Mouse (Mus musculus) limb, embryonic 14.5 days (tissue): Measurements from ENCODE around the gene Plp1. TPM values are rescaled to one million over a fixed set of nuclear protein-coding genes. Genes with fewer than 3 reads are reported as not detected.

Experiments used
- ATAC-seq: fragments of 200-750 bp; cut with Nextera tagmentation; 2 replicates; pipeline ENCODE4 v1.8.0; 2017; ENCODE audit warnings: low read depth, moderate number of reproducible peaks, moderate TSS enrichment; ENCODE audit not compliant: low FRiP score
- DNase-seq: peaks from one replicate; pipeline ENCODE4 v3.0.0-alpha.2; 2015; ENCODE audit warnings: low spot score
- H3K27ac ChIP-seq: fragments of 300-500 bp; sonication (generic); replicated peaks from 2 replicates; pipeline ENCODE4 v1.5.1; 2014; ENCODE audit warnings: low read depth, mild to moderate bottlenecking, low read length, moderate library complexity, mixed read lengths
- H3K27me3 ChIP-seq: fragments of 300-500 bp; sonication (generic); 2 replicates; pipeline ENCODE4 v1.6.1; 2014; ENCODE audit warnings: low read length, mixed read lengths; ENCODE audit not compliant: control insufficient read depth, insufficient read depth
- H3K36me3 ChIP-seq: fragments of 300-500 bp; sonication (generic); 2 replicates; pipeline ENCODE4 v1.6.1; 2014; ENCODE audit warnings: mild to moderate bottlenecking, low read length, moderate library complexity, mixed read lengths; ENCODE audit not compliant: control insufficient read depth, insufficient read depth
- H3K4me1 ChIP-seq: fragments of 300-500 bp; sonication (generic); 2 replicates; pipeline ENCODE4 v1.6.1; 2014; ENCODE audit warnings: antibody characterized with exemption, low read length, mixed read lengths; ENCODE audit not compliant: control insufficient read depth, insufficient read depth
- H3K4me2 ChIP-seq: fragments of 300-500 bp; sonication (generic); replicated peaks from 2 replicates; pipeline ENCODE4 v1.6.1; 2014; ENCODE audit warnings: low read depth, mild to moderate bottlenecking, low read length, moderate library complexity; ENCODE audit not compliant: severe bottlenecking
- H3K4me3 ChIP-seq: fragments of 300-500 bp; sonication (generic); replicated peaks from 2 replicates; pipeline ENCODE4 v1.5.1; 2014; ENCODE audit warnings: low read length
- H3K9ac ChIP-seq: fragments of 300-500 bp; sonication (generic); 2 replicates; pipeline ENCODE4 v1.6.1; 2014; ENCODE audit warnings: mild to moderate bottlenecking, low read depth, low read length, moderate library complexity; ENCODE audit not compliant: severe bottlenecking
- H3K9me3 ChIP-seq: fragments of 300-500 bp; sonication (generic); 2 replicates; pipeline ENCODE4 v1.6.1; 2016; ENCODE audit warnings: low read length; ENCODE audit not compliant: control insufficient read depth
- POLR2A ChIP-seq: fragments of 200-500 bp; IDR thresholded peaks from 2 replicates; pipeline ENCODE4 v1.8.0; 2012; ENCODE audit warnings: inconsistent platforms, mild to moderate bottlenecking, moderate library complexity, borderline replicate concordance; ENCODE audit not compliant: insufficient read depth, insufficient read length; ENCODE audit errors: extremely low read depth
- WGBS: fragments of 180-500 bp; shearing (Covaris S2); extraction: QIAGEN DNeasy Blood & Tissue Kit; methylation state at CpG from one replicate; pipeline ENCODE4 v1.1.7; 2014; 5-methylcytosine and 5-hydroxymethylcytosine counted together
- polyA plus RNA-seq, 2 experiments: library from polyadenylated mRNA; depleted of rRNA in 1 of 2; stranded (reverse) in 1 of 2; unstranded in 1 of 2; fragments of >200 nt; fragmentation: Nextera tagmentation in 1 of 2; extraction: Ambion mirVana in 1 of 2; gene quantifications; 2 replicates each; pipeline versions ENCODE4 v1.2.1 to v1.2.3; 2012 to 2014

Plp1 gene
- polyA plus RNA-seq, 2 experiments = 5.8 to 16.1 TPM

DNA sequence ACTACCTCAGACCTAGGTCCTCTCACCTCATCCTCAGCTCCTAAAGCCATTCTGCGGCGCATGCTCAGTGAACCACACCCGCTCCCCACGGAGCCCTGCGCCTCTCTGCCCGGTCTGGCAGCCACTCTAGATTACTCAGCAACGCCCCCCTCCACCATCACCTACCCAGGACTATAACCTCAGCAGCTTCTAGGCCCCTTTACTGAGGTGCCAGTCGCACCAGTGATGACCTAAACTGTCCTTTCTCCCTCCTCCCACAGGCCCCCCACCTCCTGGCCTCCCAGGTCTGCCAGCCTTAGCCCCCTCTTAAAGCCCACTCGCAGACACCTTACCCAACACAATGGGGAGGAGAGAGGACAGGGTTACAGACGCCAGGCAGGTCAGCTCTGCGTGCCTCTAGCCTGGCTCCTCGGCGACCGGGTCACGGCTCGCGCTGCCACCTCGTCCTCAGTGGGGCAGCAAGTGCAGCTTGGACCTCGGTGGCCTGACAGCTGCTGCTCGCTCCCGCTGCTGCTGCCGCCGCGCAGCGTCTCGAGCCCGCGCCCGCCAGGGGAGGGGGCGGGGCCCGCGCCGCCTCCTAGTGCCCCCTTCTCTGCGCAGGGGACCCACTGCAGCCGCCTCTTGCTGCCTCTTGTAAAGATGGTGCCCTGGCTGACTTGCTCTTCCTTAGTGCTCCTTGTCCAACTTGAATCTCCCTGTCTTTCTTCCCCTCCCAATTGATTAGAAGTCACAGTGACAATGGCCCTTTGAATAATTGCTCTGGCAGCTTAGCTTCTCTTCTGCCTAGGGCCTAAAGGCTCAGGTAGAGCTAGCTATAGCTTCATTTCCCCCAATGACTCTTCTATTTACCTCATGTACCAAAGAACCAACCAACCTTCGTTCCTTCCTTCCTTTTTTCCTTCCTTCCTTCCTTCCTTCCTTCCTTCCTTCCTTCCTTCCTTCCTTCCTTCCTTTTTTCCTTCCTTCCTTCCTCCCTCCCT, 45.9 kb downstream of the Plp1 start, which contains the start of gene Rab9b:
Rab9b (minus strand) TSS at position 695 of the 980 bp plus-strand sequence.
- Histone ChIP-seq H3K9me3 (no peaks in the 10 kb centered on the region), H3K36me3 (no peaks in the 10 kb centered on the region), H3K4me3 (peak within 1 kb of the TSS; percentile 44), H3K9ac (peak within 1 kb of the TSS; percentile 40), H3K4me2 (peak within 1 kb of the TSS; percentile 65), H3K27me3 (no peaks in the 10 kb centered on the region), H3K27ac (no peak within 1 kb of the TSS), H3K4me1 (no peaks in the 10 kb centered on the region)
- TF ChIP-seq POLR2A = no peak
- WGBS = 18% methylated on average over 36 of the region's 36 CpGs
- DNase-seq = peak; percentile 2
- no peak for ATAC-seq

Other genes with a start within 250 kb of the Plp1 start
- gene Tceal3, start 231.8 kb upstream of the Plp1 start, polyA plus RNA-seq (2012; rRNA removed) = 25.6 and 70.1 TPM in 2 replicates
- 21.4 and 27.3 TPM in 2 replicates for gene Tceal3, start 231.8 kb upstream of the Plp1 start, polyA plus RNA-seq (2014; fragmentation: Nextera tagmentation; extraction: Ambion mirVana)
- 6.5 and 8.6 TPM in 2 replicates for gene Tceal1, start 114.7 kb upstream of the Plp1 start, polyA plus RNA-seq (2012; rRNA removed)
- 14.7 and 15.6 TPM in 2 replicates for gene Tceal1, start 114.7 kb upstream of the Plp1 start, polyA plus RNA-seq (2014; fragmentation: Nextera tagmentation; extraction: Ambion mirVana)
- 397 and 488 TPM in 2 replicates for gene Morf4l2, start 79.0 kb upstream of the Plp1 start, polyA plus RNA-seq (2012; rRNA removed)
- gene Morf4l2, start 79.0 kb upstream of the Plp1 start, polyA plus RNA-seq (2014; fragmentation: Nextera tagmentation; extraction: Ambion mirVana) = 656 and 663 TPM in 2 replicates
- not detected in 2 replicates for gene Glra4, start 42.5 kb upstream of the Plp1 start, polyA plus RNA-seq (2012; rRNA removed)
- gene Glra4, start 42.5 kb upstream of the Plp1 start, polyA plus RNA-seq (2014; fragmentation: Nextera tagmentation; extraction: Ambion mirVana) = 0.19 TPM in 1 of 2 replicates, not detected in the other
- 0.09 and 0.16 TPM in 2 replicates for gene Rab9b, start 46.1 kb downstream of the Plp1 start, polyA plus RNA-seq (2012; rRNA removed)
- gene Rab9b, start 46.1 kb downstream of the Plp1 start, polyA plus RNA-seq (2014; fragmentation: Nextera tagmentation; extraction: Ambion mirVana) = 0.23 and 0.44 TPM in 2 replicates
- gene H2bfm, start 104.7 kb downstream of the Plp1 start, polyA plus RNA-seq (2012; rRNA removed) = not detected in 2 replicates
- gene H2bfm, start 104.7 kb downstream of the Plp1 start, polyA plus RNA-seq (2014; fragmentation: Nextera tagmentation; extraction: Ambion mirVana) = not detected in 2 replicates
- 13.4 and 19.8 TPM in 2 replicates for gene Tmsb15b2, start 152.8 kb downstream of the Plp1 start, polyA plus RNA-seq (2012; rRNA removed)
- gene Tmsb15b2, start 152.8 kb downstream of the Plp1 start, polyA plus RNA-seq (2014; fragmentation: Nextera tagmentation; extraction: Ambion mirVana) = 51.9 and 55.5 TPM in 2 replicates
- gene Tmsb15l, start 154.2 kb downstream of the Plp1 start, polyA plus RNA-seq (2012; rRNA removed) = 4.8 and 8.3 TPM in 2 replicates
- 5.3 and 6.6 TPM in 2 replicates for gene Tmsb15l, start 154.2 kb downstream of the Plp1 start, polyA plus RNA-seq (2014; fragmentation: Nextera tagmentation; extraction: Ambion mirVana)
- gene Tmsb15b1, start 154.2 kb downstream of the Plp1 start, polyA plus RNA-seq (2012; rRNA removed) = 6.3 and 11.3 TPM in 2 replicates
- 28.5 and 30.8 TPM in 2 replicates for gene Tmsb15b1, start 154.2 kb downstream of the Plp1 start, polyA plus RNA-seq (2014; fragmentation: Nextera tagmentation; extraction: Ambion mirVana)
- gene Zcchc18, start 170.5 kb downstream of the Plp1 start, polyA plus RNA-seq (2012; rRNA removed) = 11.4 TPM in 2 replicates
- 17.1 and 21.3 TPM in 2 replicates for gene Zcchc18, start 170.5 kb downstream of the Plp1 start, polyA plus RNA-seq (2014; fragmentation: Nextera tagmentation; extraction: Ambion mirVana)
- 10.8 and 11.4 TPM in 2 replicates for gene Slc25a53, start 215.6 kb downstream of the Plp1 start, polyA plus RNA-seq (2012; rRNA removed)
- 11.3 and 13.7 TPM in 2 replicates for gene Slc25a53, start 215.6 kb downstream of the Plp1 start, polyA plus RNA-seq (2014; fragmentation: Nextera tagmentation; extraction: Ambion mirVana)
- 2.5 and 2.7 TPM in 2 replicates for gene Fam199x, start 226.9 kb downstream of the Plp1 start, polyA plus RNA-seq (2012; rRNA removed)
- gene Fam199x, start 226.9 kb downstream of the Plp1 start, polyA plus RNA-seq (2014; fragmentation: Nextera tagmentation; extraction: Ambion mirVana) = 6.7 and 7.8 TPM in 2 replicates